Mouse (Mus musculus) frontal cortex, adult (tissue): ENCODE measurements around the gene Tbc1d7.

Experiments used
- ATAC-seq: cut with Nextera tagmentation; 2 replicates; pipeline ENCODE4 v1.9.2; 2017; ENCODE audit warnings: mild to moderate bottlenecking, moderate library complexity, mixed read lengths; ENCODE audit not compliant: low TSS enrichment

Gene Tbc1d7

DNA sequence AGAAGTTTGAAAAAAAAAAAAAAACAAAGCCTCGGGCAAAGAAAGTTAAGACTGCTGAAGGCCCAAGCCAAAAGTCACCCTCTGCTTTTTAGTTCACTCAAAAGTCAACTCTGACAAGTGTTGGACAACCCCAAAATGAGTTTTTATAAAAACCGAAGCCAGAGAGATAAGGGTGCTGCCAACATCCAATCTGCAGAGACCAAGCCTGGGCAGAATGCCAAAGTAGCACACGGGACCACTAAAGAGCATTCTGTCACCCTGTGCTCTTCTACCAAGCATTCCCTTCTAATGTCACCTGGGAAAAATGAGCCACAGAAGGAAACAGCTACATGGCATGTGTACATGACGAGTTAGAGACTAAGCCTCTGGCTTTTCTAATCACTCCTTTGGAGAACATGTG, 36.8 kb downstream of the Tbc1d7 start:
- ATAC-seq, result no peak

DNA sequence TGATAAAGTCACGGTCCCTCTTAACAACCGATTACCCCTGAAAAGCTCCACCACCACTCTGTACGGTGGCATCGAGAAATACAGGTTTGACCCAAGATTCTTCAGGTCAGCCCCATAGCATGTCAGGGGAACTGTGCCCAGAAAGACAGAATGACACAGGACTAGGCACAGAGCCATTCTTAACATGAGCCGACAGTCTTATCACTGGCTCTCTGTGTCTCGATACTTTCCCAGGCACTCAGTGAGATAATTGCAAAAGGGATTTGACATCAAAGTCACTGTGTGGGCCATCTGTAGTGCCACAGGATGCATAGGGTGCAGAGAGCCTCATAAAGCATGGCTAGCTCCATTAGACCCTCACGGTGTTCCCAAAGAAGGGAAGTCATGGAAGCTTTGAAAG, 37.9 kb downstream of the Tbc1d7 start:
- no peak for ATAC-seq

DNA sequence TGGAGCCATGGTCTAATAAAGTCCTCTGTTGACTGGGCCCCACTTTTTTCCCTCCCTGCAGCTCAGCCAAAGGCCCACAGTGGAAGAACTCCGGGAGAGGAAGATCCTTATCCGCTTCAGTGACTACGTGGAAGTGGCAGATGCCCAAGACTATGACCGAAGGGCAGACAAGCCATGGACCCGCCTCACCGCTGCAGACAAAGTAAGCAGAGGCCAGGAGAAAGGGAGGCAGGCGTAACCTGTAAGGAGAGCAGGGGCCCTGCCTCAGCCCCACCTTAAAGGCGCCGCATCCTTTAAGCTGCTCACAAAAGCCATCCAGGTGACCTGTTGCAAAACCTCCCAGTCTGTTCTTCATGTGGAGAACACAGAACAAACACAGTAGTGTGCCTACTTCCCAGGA, 38.4 kb downstream of the Tbc1d7 start:
- ATAC-seq, result no peak

GRCm38 (mm10) chr13:43131741-43132191, 39.5 kb downstream of the Tbc1d7 start:
- 0 out of 2 replicates have a peak, but pooled peaks have one; percentile 15 for ATAC-seq

GRCm38 (mm10) chr13:43130161-43130560, 41.1 kb downstream of the Tbc1d7 start:
- ATAC-seq, result no peak

- no peak for ATAC-seq
Measured at GRCm38 (mm10) chr13:43124683-43125074, 46.6 kb downstream of the Tbc1d7 start.

- no peak for ATAC-seq
Measured at GRCm38 (mm10) chr13:43123895-43124682, 47.2 kb downstream of the Tbc1d7 start.

GRCm38 (mm10) chr13:43122306-43123070, 48.8 kb downstream of the Tbc1d7 start:
- no peak for ATAC-seq

DNA sequence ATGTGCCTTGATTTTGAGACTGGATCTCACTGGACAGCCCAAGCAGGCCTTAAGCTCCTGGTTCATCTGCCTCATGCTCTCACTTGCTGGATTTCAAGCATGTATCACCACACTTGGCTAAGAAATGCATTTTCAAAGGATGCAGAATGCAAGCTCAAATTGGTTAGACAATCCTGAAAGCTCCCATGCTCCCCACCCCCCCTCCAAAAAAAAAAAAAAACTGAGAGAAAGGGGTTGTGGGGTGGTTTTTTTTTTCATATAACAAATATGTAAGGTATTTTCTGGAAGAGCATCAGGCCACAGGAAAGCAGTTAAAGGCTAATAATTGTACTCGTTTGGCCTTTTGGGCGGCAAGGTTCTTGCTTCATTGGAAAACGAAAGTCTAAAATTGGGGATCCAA, 58.2 kb downstream of the Tbc1d7 start:
- ATAC-seq, result no peak

GRCm38 (mm10) chr13:43112707-43113106, 58.6 kb downstream of the Tbc1d7 start:
- ATAC-seq, result no peak

- ATAC-seq, result peak; percentile 91
Measured at GRCm38 (mm10) chr13:43112280-43112679, 59.0 kb downstream of the Tbc1d7 start.

DNA sequence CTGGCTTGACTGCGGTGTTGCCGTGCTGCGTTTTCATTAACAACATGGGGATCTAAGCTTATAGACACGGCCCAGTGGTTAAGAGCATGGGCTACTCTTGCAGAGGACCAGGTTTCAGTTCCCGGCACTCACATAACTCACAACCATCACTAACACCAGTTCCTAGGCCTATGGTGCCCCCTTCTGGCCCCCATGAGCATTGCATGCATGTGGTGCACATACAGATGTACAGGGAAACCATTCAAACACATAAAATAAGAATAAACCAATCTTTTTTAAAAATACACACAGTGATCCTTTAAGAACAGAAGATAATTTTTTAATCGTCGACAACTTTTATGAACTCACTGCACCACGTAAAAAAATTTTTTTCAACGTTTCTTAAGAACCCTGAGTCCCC, 66.8 kb downstream of the Tbc1d7 start:
- ATAC-seq, result no peak

DNA sequence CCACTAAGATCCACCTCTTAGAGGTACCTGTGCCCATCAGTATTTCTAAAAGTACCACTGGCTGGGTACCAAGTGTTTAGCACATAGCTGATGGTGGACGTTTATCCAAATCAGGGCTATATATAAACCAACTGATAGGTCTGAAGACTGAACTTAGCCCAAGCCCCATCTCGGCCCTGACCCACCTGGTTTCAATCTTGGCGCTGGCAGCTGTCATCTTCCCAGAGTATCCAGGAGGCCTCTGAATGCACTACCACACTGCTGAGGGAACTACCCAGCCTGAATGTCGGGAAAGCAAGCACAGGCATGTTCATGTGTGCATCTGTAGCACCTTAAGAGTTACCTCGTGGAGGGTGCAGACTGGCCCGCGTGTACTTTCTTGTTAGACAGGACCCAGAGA, 68.4 kb downstream of the Tbc1d7 start:
- ATAC-seq, result no peak
